Mouse (Mus musculus): ENCODE measurements around the gene D230025D16Rik.

GRCm38 (mm10) chr8:105182201-105182600 lies 42.7 kb upstream of the D230025D16Rik start:
- TF ChIP-seq HCFC1 (IDR thresholded peaks at IDR 0.05; ENCODE audit: borderline replicate concordance, insufficient read depth, low read length) = no peak
- TF ChIP-seq ZC3H11A (IDR thresholded peaks at IDR 0.05; ENCODE audit: borderline replicate concordance, low read depth, low read length) = no peak
- TF ChIP-seq MAFK (IDR thresholded peaks at IDR 0.05; ENCODE audit: insufficient read depth, low read depth, low read length) = no peak
- no peak for TF ChIP-seq ZNF384 (IDR thresholded peaks at IDR 0.05; ENCODE audit: low read depth, low read length)

Measured in ES-E14 (cell line).